In genomic region chr12:100352094-100352493, GRCm38 (mm10) we compare ENCODE assay signal across 30 mouse cellular contexts.
DNase-seq lines count a peak whose midpoint lies in the region; ATAC-seq and TF ChIP-seq lines count a peak whose summit lies in the region.
"Had no signal": no experiment of that assay in that cellular context is flagged by ENCODE, and none has a peak within 500 bp of the region (broad histone marks: within the 10 kb centered on the region; RNA-seq: fewer than 3 reads in every experiment).

No protein-coding gene starts in this region.

- no peak for TF ChIP-seq RAD21 in CH12.LX (IDR thresholded peaks at IDR 0.05; ENCODE audit: low read depth, low read length)

- ATAC-seq in megakaryocyte progenitor cell, adult 5-6 weeks (replicated peaks; ENCODE audit: poor library complexity): 0 out of 2 replicates have a peak, but pooled peaks have one; percentile 20

- in situ Hi-C loops in CH12.LX (cut with MboI; ENCODE audit: low pct_ligation_motif_present, low pct_unique_long_range_greater_than_20kb, low sequenced_read_pairs): no loop called here

- H3K9me3 ChIP-seq in CH12.LX (replicated peaks; ENCODE audit: low read length): no peaks in the 10 kb centered on the region
- H3K9me3 ChIP-seq in heart, embryonic 10.5 days: no peaks in the 10 kb centered on the region
- H3K9me3 ChIP-seq in midbrain, embryonic 10.5 days (replicated peaks): no peaks in the 10 kb centered on the region
- H3K9me3 ChIP-seq: embryonic facial prominence, embryonic 12.5 days; forebrain, embryonic 12.5 days; G1E; hindbrain, embryonic 12.5 days; limb, embryonic 12.5 days; megakaryocyte, embryonic 14.5 days; neural tube, embryonic 12.5 days had no signal

- no peak overlapping the region for H3K4me2 ChIP-seq in CH12.LX (ENCODE audit: insufficient read depth, low read depth, poor library complexity, severe bottlenecking)
- H3K4me2 ChIP-seq: embryonic facial prominence, embryonic 12.5 days; forebrain, embryonic 12.5 days; hindbrain, embryonic 12.5 days; limb, embryonic 12.5 days; liver, embryonic 11.5 days; neural tube, embryonic 12.5 days had no signal

- H3K9ac ChIP-seq in CH12.LX (ENCODE audit: insufficient read depth, low read depth): no peak overlapping the region
- H3K9ac ChIP-seq: embryonic facial prominence, embryonic 12.5 days; forebrain, embryonic 12.5 days; limb, embryonic 12.5 days; neural tube, embryonic 12.5 days had no signal

- no peak for DNase-seq in layer of hippocampus, adult 2 months (ENCODE audit: low spot score in 2 of 2)
- no peak for DNase-seq in layer of hippocampus, postnatal 10 days (ENCODE audit: low spot score in 2 of 2)
- peak; percentile 21 for DNase-seq in CH12.LX (ENCODE audit: extremely low read depth)
- DNase-seq in brain, adult 2 months (ENCODE audit: low read depth, low spot score): peak; percentile 66
- DNase-seq in heart, embryonic 10.5 days (ENCODE audit: low spot score): no peak
- no peak for DNase-seq in midbrain, embryonic 10.5 days (ENCODE audit: low spot score)
- DNase-seq: adrenal gland, postnatal 10 days; cerebellum, adult 11 months; cerebellum, postnatal 10 days; gastrocnemius, postnatal 25 days; heart, adult 2 months; kidney, adult 8-10 months; kidney, postnatal 10 days; lung, adult 2 months; lung, postnatal 14 days; midbrain, embryonic 14.5 days; retina, postnatal 1 day; right cerebral cortex, postnatal 25 days; thymus, adult 2 months had no signal

- H3K79me2 ChIP-seq in CH12.LX (replicated peaks; ENCODE audit: control insufficient read depth, extremely low read depth, insufficient read depth, poor library complexity, severe bottlenecking): no peaks in the 10 kb centered on the region

- no peak for TF ChIP-seq CTCF in layer of hippocampus, adult 2 months (conservative IDR thresholded peaks at IDR 0.05)
- no peak for TF ChIP-seq CTCF in CH12.LX (conservative IDR thresholded peaks at IDR 0.05 in 1 of 2, IDR thresholded peaks at IDR 0.05 in 1 of 2; ENCODE audit: low read depth in 2 of 2, low read length in 2 of 2)

- WGBS in heart, embryonic 10.5 days: 79% methylated on average over 6 of the region's 6 CpGs
- 84% methylated on average over 6 of the region's 6 CpGs for WGBS in midbrain, embryonic 10.5 days

- no peak overlapping the region for H3K4me3 ChIP-seq in layer of hippocampus, adult 2 months
- no peak overlapping the region for H3K4me3 ChIP-seq in CH12.LX (replicated peaks in 1 of 3; ENCODE audit: low read depth in 2 of 3, low read length in 2 of 3, poor library complexity in 1 of 3)
- H3K4me3 ChIP-seq in heart, embryonic 10.5 days: no peak overlapping the region
- no peak overlapping the region for H3K4me3 ChIP-seq in midbrain, embryonic 10.5 days
- H3K4me3 ChIP-seq: embryonic facial prominence, embryonic 12.5 days; erythroblast, embryonic 14.5 days; forebrain, embryonic 12.5 days; heart, adult 2 months; hindbrain, embryonic 12.5 days; limb, embryonic 12.5 days; megakaryocyte, embryonic 14.5 days; neural tube, embryonic 12.5 days had no signal

- peak overlapping the region; percentile 72 for H3K27ac ChIP-seq in layer of hippocampus, adult 2 months
- H3K27ac ChIP-seq in CH12.LX (ENCODE audit: insufficient read depth, low read depth): no peak overlapping the region
- no peak overlapping the region for H3K27ac ChIP-seq in heart, embryonic 10.5 days
- H3K27ac ChIP-seq in midbrain, embryonic 10.5 days (replicated peaks): no peak overlapping the region
- H3K27ac ChIP-seq: embryonic facial prominence, embryonic 12.5 days; forebrain, embryonic 12.5 days; heart, adult 2 months; hindbrain, embryonic 12.5 days; limb, embryonic 12.5 days; neural tube, embryonic 12.5 days; stomach, postnatal 0 days had no signal

- peaks cover 0 to 34% of the 10 kb centered on the region in 2 experiments for H3K36me3 ChIP-seq in CH12.LX (replicated peaks in 1 of 2; ENCODE audit: control insufficient read depth in 1 of 2, insufficient read depth in 1 of 2, low read length in 1 of 2)
- H3K36me3 ChIP-seq in heart, embryonic 10.5 days: peaks cover 23% of the 10 kb centered on the region; the same call in 1 of the 2 replicates
- H3K36me3 ChIP-seq in midbrain, embryonic 10.5 days: peaks cover 31% of the 10 kb centered on the region
- H3K36me3 ChIP-seq: G1E had no signal

- no peaks in the 10 kb centered on the region for H3K27me3 ChIP-seq in CH12.LX (replicated peaks)
- H3K27me3 ChIP-seq in heart, embryonic 10.5 days (ENCODE audit: insufficient read depth, poor library complexity, severe bottlenecking): no peaks in the 10 kb centered on the region
- no peaks in the 10 kb centered on the region for H3K27me3 ChIP-seq in midbrain, embryonic 10.5 days (ENCODE audit: low read depth, poor library complexity, severe bottlenecking)
- H3K27me3 ChIP-seq: embryonic facial prominence, embryonic 12.5 days; forebrain, embryonic 12.5 days; hindbrain, embryonic 12.5 days; limb, embryonic 12.5 days; megakaryocyte, embryonic 14.5 days; neural tube, embryonic 12.5 days had no signal

- no peak for TF ChIP-seq POLR2A in CH12.LX (IDR thresholded peaks at IDR 0.05; ENCODE audit: low read depth, low read length)

- dilution Hi-C loops in CH12.LX (cut with MboI; ENCODE audit: extremely low pct_ligation_motif_present, extremely low pct_unique_long_range_greater_than_20kb, low sequenced_read_pairs): no loop called here

- H3K4me1 ChIP-seq in CH12.LX (ENCODE audit: control insufficient read depth in 1 of 2, insufficient read depth in 2 of 2): peaks cover 2 to 54% of the 10 kb centered on the region in 2 experiments; a peak in 3 of 4 replicates
- no peaks in the 10 kb centered on the region for H3K4me1 ChIP-seq in heart, embryonic 10.5 days
- no peaks in the 10 kb centered on the region for H3K4me1 ChIP-seq in midbrain, embryonic 10.5 days
- H3K4me1 ChIP-seq: embryonic facial prominence, embryonic 12.5 days; forebrain, embryonic 12.5 days; limb, embryonic 12.5 days; neural tube, embryonic 12.5 days had no signal

- peak; percentile 65 for TF ChIP-seq EP300 in CH12.LX (IDR thresholded peaks at IDR 0.05; ENCODE audit: low read length)

TF ChIP-seq in CH12.LX, 34 proteins besides CTCF, POLR2A, EP300 and RAD21:
- TF ChIP-seq MEF2A (IDR thresholded peaks at IDR 0.05; ENCODE audit: borderline replicate concordance, low read depth, low read length) (no peak), USF1 (IDR thresholded peaks at IDR 0.05; ENCODE audit: low read depth, low read length) (no peak), BHLHE40 (IDR thresholded peaks at IDR 0.05; ENCODE audit: low read depth, low read length) (peak; percentile 8; the same call in 1 of the 2 replicates), ETS1 (conservative IDR thresholded peaks at IDR 0.05; ENCODE audit: low read depth, low read length) (no peak), MXI1 (IDR thresholded peaks at IDR 0.05; ENCODE audit: low read depth, low read length) (no peak), CHD2 (IDR thresholded peaks at IDR 0.05; ENCODE audit: low read length) (no peak), NRF1 (IDR thresholded peaks at IDR 0.05; ENCODE audit: low read depth, low read length) (no peak), MYC (IDR thresholded peaks at IDR 0.05; ENCODE audit: low read depth, low read length) (no peak)

Comparison
In these comparisons a context has a peak if more than half of its experiments do, and no peak if none do; other contexts are left out.
1. DNase-seq: peak in CH12.LX (single experiment) and brain, adult 2 months (single experiment); none in layer of hippocampus, adult 2 months (0 of 2), layer of hippocampus, postnatal 10 days (0 of 2), heart, embryonic 10.5 days (single experiment) and midbrain, embryonic 10.5 days (single experiment).